Mouse (Mus musculus) macrophage (primary cell): ENCODE results near the gene Fam19a1. TPM values are rescaled to one million over a fixed set of nuclear protein-coding genes. Genes with fewer than 3 reads are reported as not detected.

Source experiments
- H3K27ac ChIP-seq: fragments of 350-480 bp; formaldehyde crosslinking; 2 replicates; pipeline ENCODE4 v1.9.0; 2021
- H3K36me3 ChIP-seq: fragments of 350-480 bp; formaldehyde crosslinking; 2 replicates; pipeline ENCODE4 v1.9.0; 2021; ENCODE audit errors: inconsistent target
- H3K4me3 ChIP-seq: fragments of 350-480 bp; formaldehyde crosslinking; 2 replicates; pipeline ENCODE4 v1.9.0; 2021; ENCODE audit errors: inconsistent target
- H3K79me2 ChIP-seq: fragments of 350-480 bp; formaldehyde crosslinking; 2 replicates; pipeline ENCODE4 v1.9.0; 2021; ENCODE audit errors: inconsistent target
- WGBS: methylation state at CpG from one replicate; pipeline ENCODE4 v1.1.7; 2026; ENCODE audit warnings: inconsistent platforms; ENCODE audit not compliant: missing documents; 5-methylcytosine and 5-hydroxymethylcytosine counted together
- polyA plus RNA-seq: library from polyadenylated mRNA; stranded (reverse); fragments of 250-400 nt; gene quantifications from 3 replicates; pipeline ENCODE4 v1.2.4, GENCODE M21; 2018; ENCODE audit warnings: inconsistent platforms
- total RNA-seq, 78 experiments: library from RNA; depleted of rRNA; stranded (reverse); fragments of 250-400 nt; gene quantifications; 1 replicate in 9 of 78; 2 replicates in 24 of 78; 3 replicates in 43 of 78; 4 replicates in 2 of 78; pipeline ENCODE4 v1.2.4; 2018; ENCODE audit warnings: inconsistent platforms in 56 of 78

The Fam19a1 gene
- not detected for total RNA-seq (2018; cell fraction: chromatin; rRNA removed)
- not detected for total RNA-seq (2018; cell fraction: cytosol; rRNA removed)
- total RNA-seq (2018; cell fraction: nucleus; rRNA removed), result not detected
- polyA plus RNA-seq, result not detected in 3 replicates

GRCm38 (mm10) chr6:96112854-96113253 is at the start of gene Fam19a1:
Gene Fam19a1, plus strand, starts transcription at chr6:96113154.
- Histone ChIP-seq H3K4me3 (no peak within 1 kb of the TSS), H3K36me3 (no peaks in the 10 kb centered on the region), H3K79me2 (no peaks in the 10 kb centered on the region), H3K27ac (no peak within 1 kb of the TSS)
- WGBS, result 38% methylated on average over 6 of the region's 6 CpGs

DNA sequence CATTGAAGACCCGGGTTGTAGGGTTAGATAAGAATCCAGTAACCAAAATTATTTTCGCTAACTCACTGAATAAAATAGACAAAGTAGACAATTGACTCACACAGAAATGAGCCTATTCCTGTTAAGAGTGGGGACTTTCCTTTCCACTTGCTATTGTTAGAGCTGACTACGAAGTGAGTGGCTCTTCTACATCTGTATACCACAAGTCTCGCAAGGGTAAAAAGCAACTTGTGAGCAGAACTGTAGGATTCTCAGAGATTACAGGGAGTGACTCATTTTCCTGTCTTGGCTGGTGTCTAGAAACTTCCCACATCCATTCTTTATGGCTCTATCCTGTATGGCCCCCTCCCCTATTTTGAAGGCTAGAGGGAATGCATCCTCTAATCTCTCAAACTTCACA is 41.9 kb upstream of the Fam19a1 start:
- no peaks in the 10 kb centered on the region for H3K79me2 ChIP-seq
- 52% methylated on average over 4 of the region's 4 CpGs for WGBS
- no peak overlapping the region for H3K27ac ChIP-seq
- no peaks in the 10 kb centered on the region for H3K36me3 ChIP-seq
- H3K4me3 ChIP-seq, result no peak overlapping the region

- Histone ChIP-seq H3K4me3 (no peak overlapping the region), H3K27ac (no peak overlapping the region), H3K79me2 (no peaks in the 10 kb centered on the region), H3K36me3 (no peaks in the 10 kb centered on the region)
Measured at GRCm38 (mm10) chr6:96071567-96071966, 41.4 kb upstream of the Fam19a1 start.

DNA sequence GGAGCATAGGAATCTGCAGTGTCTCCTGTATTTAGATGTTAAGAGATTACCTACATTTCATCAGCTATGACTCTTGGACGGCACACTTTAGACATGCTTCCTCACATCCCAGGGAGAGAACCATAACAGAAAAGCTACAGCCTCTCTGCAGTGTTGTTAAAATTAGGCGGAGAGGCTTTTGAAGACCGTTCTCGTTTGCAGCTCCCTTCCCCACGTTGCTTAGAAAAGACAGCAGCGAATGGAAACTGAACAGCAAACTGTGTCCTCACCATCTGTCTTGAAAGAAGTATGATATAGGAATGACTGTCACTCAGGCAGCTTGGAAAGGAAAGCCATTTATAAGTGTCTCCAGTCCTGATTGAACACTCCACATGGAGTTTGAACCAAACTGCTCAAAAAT is 23.0 kb upstream of the Fam19a1 start:
- Histone ChIP-seq H3K27ac (no peak overlapping the region), H3K79me2 (no peaks in the 10 kb centered on the region), H3K36me3 (no peaks in the 10 kb centered on the region), H3K4me3 (no peak overlapping the region)
- whole genome bisulfite sequencing, result 92% methylated on average over 6 of the region's 6 CpGs

- Histone ChIP-seq H3K4me3 (no peak overlapping the region), H3K36me3 (no peaks in the 10 kb centered on the region), H3K79me2 (no peaks in the 10 kb centered on the region), H3K27ac (no peak overlapping the region)
- WGBS, result 83% methylated on average over 1 of the region's 1 CpGs
Measured at GRCm38 (mm10) chr6:96093716-96094115, 19.2 kb upstream of the Fam19a1 start.

- no peak overlapping the region for H3K4me3 ChIP-seq
- H3K27ac ChIP-seq, result no peak overlapping the region
- 84% methylated on average over 3 of the region's 6 CpGs for WGBS
- no peaks in the 10 kb centered on the region for H3K36me3 ChIP-seq
- H3K79me2 ChIP-seq, result no peaks in the 10 kb centered on the region
Measured at GRCm38 (mm10) chr6:96098225-96098624, 14.7 kb upstream of the Fam19a1 start.

GRCm38 (mm10) chr6:96111656-96112055 is 1.3 kb upstream of the Fam19a1 start:
- no peaks in the 10 kb centered on the region for H3K79me2 ChIP-seq
- no peaks in the 10 kb centered on the region for H3K36me3 ChIP-seq
- no peak overlapping the region for H3K27ac ChIP-seq
- WGBS, result 78% methylated on average over 1 of the region's 1 CpGs
- H3K4me3 ChIP-seq, result no peak overlapping the region

DNA sequence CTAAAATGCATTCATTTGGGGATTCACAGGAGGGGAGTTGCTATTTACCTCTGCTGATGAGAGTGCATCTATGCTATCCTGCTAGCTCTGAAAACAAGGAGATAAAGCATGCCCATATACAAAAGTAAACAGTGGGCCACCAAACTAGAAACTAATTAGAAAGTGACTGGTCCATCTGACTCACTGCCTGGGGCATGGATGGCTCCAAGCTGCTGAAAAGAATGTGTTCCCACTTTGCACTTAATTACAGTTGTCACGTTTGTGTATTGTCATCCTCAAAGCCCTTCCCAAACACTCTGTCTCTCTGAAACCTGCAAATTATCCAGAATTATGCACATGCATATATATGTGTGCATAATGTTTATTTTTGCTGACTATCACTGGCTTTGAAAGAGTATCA is 1.2 kb downstream of the Fam19a1 start:
- 67% methylated on average over 1 of the region's 1 CpGs for WGBS
- no peaks in the 10 kb centered on the region for H3K36me3 ChIP-seq
- no peaks in the 10 kb centered on the region for H3K79me2 ChIP-seq
- no peak overlapping the region for H3K4me3 ChIP-seq
- no peak overlapping the region for H3K27ac ChIP-seq

- Histone ChIP-seq H3K79me2 (no peaks in the 10 kb centered on the region), H3K27ac (no peak overlapping the region), H3K4me3 (no peak overlapping the region), H3K36me3 (no peaks in the 10 kb centered on the region)
- WGBS, result 2% methylated on average over 6 of the region's 6 CpGs
Measured at GRCm38 (mm10) chr6:96116148-96116533, 3.2 kb downstream of the Fam19a1 start.

DNA sequence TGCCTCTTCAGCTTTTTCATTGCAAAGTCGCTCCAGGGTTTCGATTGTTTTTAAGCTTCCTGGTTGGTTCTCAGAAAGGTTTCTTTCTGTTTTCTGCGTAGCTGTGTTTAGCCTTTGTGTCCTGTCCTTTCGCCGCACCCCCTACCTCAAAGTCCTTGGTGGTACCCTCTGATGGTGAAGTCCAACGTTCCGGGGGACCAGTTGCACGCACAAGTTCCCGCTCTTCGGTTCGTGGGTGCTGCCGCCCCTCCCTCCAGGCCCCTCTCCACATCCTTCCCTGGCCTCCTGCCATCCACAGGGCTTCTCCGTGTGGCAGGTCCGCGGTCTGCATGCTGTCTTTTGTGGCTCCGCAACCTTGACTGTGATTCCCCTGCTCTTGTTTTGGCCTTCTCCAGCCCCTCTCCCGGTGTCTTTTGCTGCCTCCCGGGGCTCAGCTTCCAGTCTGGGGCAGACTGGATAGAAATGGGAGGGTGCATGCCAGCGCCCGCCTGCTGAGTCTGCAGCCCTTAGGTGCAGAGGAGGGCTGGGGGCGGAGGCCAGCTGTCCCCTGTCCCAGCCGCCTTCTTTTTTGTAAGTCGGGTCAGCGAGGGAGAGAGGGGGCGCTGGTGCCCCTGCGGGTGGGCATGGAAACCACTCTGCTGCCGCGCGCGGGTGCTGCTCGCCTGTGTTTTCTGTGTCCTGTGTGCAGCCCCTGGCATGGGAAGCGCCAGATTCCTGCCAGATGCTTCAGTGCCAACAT is 3.7 kb downstream of the Fam19a1 start:
- Histone ChIP-seq H3K79me2 (no peaks in the 10 kb centered on the region), H3K27ac (no peak overlapping the region), H3K4me3 (no peak overlapping the region), H3K36me3 (no peaks in the 10 kb centered on the region)
- 2% methylated on average over 32 of the region's 32 CpGs for WGBS

DNA sequence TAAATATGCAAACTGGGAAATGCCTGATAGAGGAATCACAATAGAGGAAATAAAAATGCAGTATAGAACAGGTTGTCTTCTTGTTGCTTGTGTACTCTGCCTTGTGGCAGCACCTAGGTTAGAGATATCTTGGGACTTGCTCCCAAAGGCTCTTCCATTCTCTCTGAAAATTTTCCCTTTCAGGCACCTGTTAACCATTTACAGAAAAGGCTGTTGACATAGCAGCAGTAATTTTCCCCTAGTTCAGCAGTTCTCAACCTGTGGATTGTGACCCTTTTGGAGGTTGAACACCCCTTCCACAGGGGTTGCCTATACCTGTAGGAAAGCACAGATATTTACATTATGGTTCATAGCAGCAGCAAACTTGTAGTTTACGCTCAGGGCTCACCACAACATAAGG is 30.4 kb downstream of the Fam19a1 start:
- Histone ChIP-seq H3K27ac (no peak overlapping the region), H3K4me3 (no peak overlapping the region), H3K36me3 (no peaks in the 10 kb centered on the region), H3K79me2 (no peaks in the 10 kb centered on the region)
- 88% methylated on average over 1 of the region's 1 CpGs for whole genome bisulfite sequencing

- H3K79me2 ChIP-seq, result no peaks in the 10 kb centered on the region
- WGBS, result 86% methylated on average over 13 of the region's 13 CpGs
- no peak overlapping the region for H3K4me3 ChIP-seq
- H3K36me3 ChIP-seq, result no peaks in the 10 kb centered on the region
- no peak overlapping the region for H3K27ac ChIP-seq
Measured at GRCm38 (mm10) chr6:96165403-96165802, 52.4 kb downstream of the Fam19a1 start.

- no peak within 1 kb of the TSS for H3K27ac ChIP-seq
- WGBS, result 87% methylated on average over 18 of the region's 18 CpGs
- no peaks in the 10 kb centered on the region for H3K36me3 ChIP-seq
Measured at GRCm38 (mm10) chr6:96165818-96166379, 52.9 kb downstream of the Fam19a1 start, which contains the start of gene 1700123L14Rik. Gene 1700123L14Rik, minus strand, starts transcription at chr6:96166243.

DNA sequence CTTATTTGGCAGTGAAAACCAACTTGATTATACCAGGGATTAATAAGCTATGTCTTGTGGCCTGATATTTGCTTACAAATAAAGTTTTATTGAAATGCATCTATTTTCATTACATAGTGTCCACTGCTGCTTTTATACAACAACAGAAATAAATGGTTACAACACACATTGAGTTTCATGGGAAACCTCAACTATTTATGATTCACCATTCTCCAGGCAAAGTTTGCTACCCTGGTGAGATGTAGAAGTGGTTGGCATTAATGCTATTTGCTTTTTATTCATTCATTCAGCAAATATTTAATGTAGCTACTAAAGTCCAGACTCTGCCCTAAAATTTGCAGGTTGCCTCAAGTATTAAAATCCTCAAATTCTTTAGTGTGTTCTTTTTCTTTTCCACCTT is 54.1 kb downstream of the Fam19a1 start:
- H3K79me2 ChIP-seq, result no peaks in the 10 kb centered on the region
- H3K4me3 ChIP-seq, result no peak overlapping the region
- H3K27ac ChIP-seq, result no peak overlapping the region
- H3K36me3 ChIP-seq, result no peaks in the 10 kb centered on the region

More at GRCm38 (mm10) chr6:96165818-96166379, 52.9 kb downstream of the Fam19a1 start, which contains the start of gene 1700123L14Rik:
- Histone ChIP-seq H3K4me3 (no peak within 1 kb of the TSS), H3K79me2 (no peaks in the 10 kb centered on the region)

- no peak overlapping the region for H3K27ac ChIP-seq
- no peaks in the 10 kb centered on the region for H3K36me3 ChIP-seq
- 80% methylated on average over 1 of the region's 3 CpGs for WGBS
- H3K4me3 ChIP-seq, result no peak overlapping the region
- no peaks in the 10 kb centered on the region for H3K79me2 ChIP-seq
Measured at GRCm38 (mm10) chr6:96173681-96174080, 60.7 kb downstream of the Fam19a1 start.
